In genomic region chr1:20619363-20619762, GRCm38 (mm10) we compare ENCODE assay signal across 19 mouse cellular contexts. TPM values are rescaled to one million over a fixed set of nuclear protein-coding genes. Genes with fewer than 3 reads are reported as not detected.
DNase-seq lines count a peak whose midpoint lies in the region; ATAC-seq lines count a peak whose summit lies in the region.
"Had no signal": no experiment of that assay in that cellular context is flagged by ENCODE, and none has a peak within 500 bp of the region (broad histone marks: within the 10 kb centered on the region; RNA-seq: fewer than 3 reads in every experiment).

No protein-coding gene starts in this region.

- no peaks in the 10 kb centered on the region for H3K9me3 ChIP-seq in forebrain, embryonic 15.5 days
- H3K9me3 ChIP-seq: G1E; heart, embryonic 15.5 days had no signal

- no peak overlapping the region for H3K9ac ChIP-seq in forebrain, embryonic 15.5 days (replicated peaks)
- H3K9ac ChIP-seq: forebrain, postnatal 0 days; heart, embryonic 15.5 days; hindbrain, embryonic 14.5 days had no signal

- H3K27ac ChIP-seq in forebrain, embryonic 15.5 days (replicated peaks), result no peak overlapping the region
- H3K27ac ChIP-seq: heart, embryonic 15.5 days; hindbrain, embryonic 14.5 days; macrophage had no signal

- 66% methylated on average over 3 of the region's 3 CpGs for WGBS in forebrain, embryonic 15.5 days

- no peak overlapping the region for H3K4me3 ChIP-seq in forebrain, embryonic 15.5 days
- H3K4me3 ChIP-seq: heart, embryonic 15.5 days had no signal

- DNase-seq in heart, adult 11 months, result peak; percentile 64
- no peak for DNase-seq in heart, postnatal 25 days (ENCODE audit: low spot score)
- peak; percentile 56 for DNase-seq in 3134 (ENCODE audit: extremely low read depth, insufficient read length, low spot score)
- peak; percentile 15 for DNase-seq in fibroblast of lung, adult 2 months (ENCODE audit: low read depth)
- peak; percentile 73 for DNase-seq in kidney, postnatal 10 days
- DNase-seq in layer of hippocampus, adult 9-11 months, result no peak
- no peak for DNase-seq in T-cell, adult 2 months (ENCODE audit: low spot score)
- DNase-seq: cerebellum, adult 11 months; forebrain, postnatal 0 days; liver; midbrain, embryonic 14.5 days; right cerebral cortex, postnatal 4 days had no signal

- no peaks in the 10 kb centered on the region for H3K36me3 ChIP-seq in forebrain, embryonic 15.5 days
- H3K36me3 ChIP-seq: G1E; heart, embryonic 15.5 days had no signal

- intact Hi-C loops in heart, postnatal 25 days (cut with DNase I), result no loop called here

- no peaks in the 10 kb centered on the region for H3K4me1 ChIP-seq in forebrain, embryonic 15.5 days
- H3K4me1 ChIP-seq: heart, embryonic 15.5 days had no signal

- no peak overlapping the region for H3K4me2 ChIP-seq in forebrain, embryonic 15.5 days (replicated peaks)
- H3K4me2 ChIP-seq: heart, embryonic 15.5 days; hindbrain, embryonic 14.5 days had no signal

- no peaks in the 10 kb centered on the region for H3K27me3 ChIP-seq in forebrain, embryonic 15.5 days
- H3K27me3 ChIP-seq: heart, embryonic 15.5 days had no signal

- no peak for ATAC-seq in forebrain, embryonic 15.5 days (replicated peaks)
- ATAC-seq: activated CD4-positive, CD25-positive, alpha-beta regulatory T cell, adult 4 months; forebrain, postnatal 0 days had no signal

RNA-seq across cellular contexts. Expression of gene Pkhd1, which starts 1.5 kb away (rescaled TPM):
- not detected for total RNA-seq in heart, postnatal 25 days (2021)
- 0.03 TPM in 1 of 2 replicates, not detected in the other for polyA plus RNA-seq in forebrain, embryonic 15.5 days (2015; fragmentation: Nextera tagmentation; extraction: Ambion mirVana)
- total RNA-seq: common myeloid progenitor, adult 5-6 weeks had no signal
- polyA plus RNA-seq: G1E; heart, embryonic 15.5 days; macrophage had no signal

Comparison
In these comparisons a context has a peak if more than half of its experiments do, and no peak if none do; other contexts are left out.
1. DNase-seq: peak in heart, adult 11 months (single experiment), 3134 (single experiment), fibroblast of lung, adult 2 months (single experiment) and kidney, postnatal 10 days (single experiment); none in heart, postnatal 25 days (single experiment), layer of hippocampus, adult 9-11 months (single experiment) and T-cell, adult 2 months (single experiment).